Mouse (Mus musculus) lung, adult 2 months (tissue): Measurements from ENCODE around the gene Tmem258. TPM values are rescaled to one million over a fixed set of nuclear protein-coding genes. Genes with fewer than 3 reads are reported as not detected.

Experiments
- DNase-seq: peaks from one replicate; pipeline ENCODE4 v3.0.0; 2022
- H3K4me1 ChIP-seq: fragments of 200-500 bp; 2 replicates; pipeline ENCODE4 v1.6.1; 2011; ENCODE audit warnings: low read length; ENCODE audit not compliant: control insufficient read depth, insufficient read depth
- H3K4me3 ChIP-seq: fragments of 200-500 bp; replicated peaks from 2 replicates; pipeline ENCODE3; 2011; ENCODE audit warnings: low read depth, mild to moderate bottlenecking, control low read depth, low read length; ENCODE audit errors: extremely low read depth
- CTCF ChIP-seq: fragments of 200-500 bp; IDR thresholded peaks from 2 replicates; pipeline ENCODE4 v1.5.1; 2011; ENCODE audit warnings: mild to moderate bottlenecking, low read length, control low read depth; ENCODE audit not compliant: insufficient read depth
- POLR2A ChIP-seq: fragments of 200-500 bp; IDR thresholded peaks from 2 replicates; pipeline ENCODE4 v1.6.1; 2011; ENCODE audit warnings: low read depth, mild to moderate bottlenecking, control low read depth, low read length, borderline replicate concordance; ENCODE audit errors: extremely low read depth
- WGBS: fragments of 180-500 bp; shearing (Covaris S2); methylation state at CpG from one replicate; pipeline ENCODE4 v1.1.7; 2018; 5-methylcytosine and 5-hydroxymethylcytosine counted together
- polyA plus RNA-seq: library from polyadenylated mRNA; depleted of rRNA; stranded (reverse); fragments of >200 nt; gene quantifications from 2 replicates; pipeline ENCODE4 v1.2.3, GENCODE M21; 2012

The Tmem258 gene
- polyA plus RNA-seq, 1 experiment: 70.0 TPM

- Histone ChIP-seq H3K4me1 (no peaks in the 10 kb centered on the region; the same call in none of the 2 replicates), H3K4me3 (no peak overlapping the region)
- no peak for DNase-seq
- 80% methylated on average over 7 of the region's 7 CpGs for WGBS
- TF ChIP-seq CTCF: no peak
- no peak for TF ChIP-seq POLR2A
Observed at GRCm38 (mm10) chr19:10171359-10171758, 32.5 kb upstream of the Tmem258 start.

- H3K4me3 ChIP-seq: no peak overlapping the region
- no peak for TF ChIP-seq POLR2A
- no peak for DNase-seq
- no peaks in the 10 kb centered on the region; the same call in none of the 2 replicates for H3K4me1 ChIP-seq
Observed at GRCm38 (mm10) chr19:10171846-10172245, 32.0 kb upstream of the Tmem258 start.

GRCm38 (mm10) chr19:10173116-10173718, 30.6 kb upstream of the Tmem258 start:
- 53% methylated on average over 5 of the region's 5 CpGs for WGBS
- H3K4me3 ChIP-seq: no peak overlapping the region
- no peaks in the 10 kb centered on the region; the same call in none of the 2 replicates for H3K4me1 ChIP-seq
- TF ChIP-seq POLR2A: no peak
- no peak for TF ChIP-seq CTCF
- DNase-seq: no peak

GRCm38 (mm10) chr19:10173844-10174539, 29.8 kb upstream of the Tmem258 start:
- 84% methylated on average over 7 of the region's 7 CpGs for WGBS
- DNase-seq: no peak
- H3K4me1 ChIP-seq: no peaks in the 10 kb centered on the region; the same call in none of the 2 replicates
- no peak overlapping the region for H3K4me3 ChIP-seq
- TF ChIP-seq CTCF (no peak), POLR2A (no peak)

- no peak for TF ChIP-seq POLR2A
- no peak for TF ChIP-seq CTCF
- Histone ChIP-seq H3K4me3 (no peak overlapping the region), H3K4me1 (no peaks in the 10 kb centered on the region; the same call in none of the 2 replicates)
- WGBS: 81% methylated on average over 4 of the region's 4 CpGs
- DNase-seq: no peak
Observed at GRCm38 (mm10) chr19:10174956-10175355, 28.9 kb upstream of the Tmem258 start.

- Histone ChIP-seq H3K4me1 (no peaks in the 10 kb centered on the region; the same call in none of the 2 replicates), H3K4me3 (no peak overlapping the region)
- 73% methylated on average over 1 of the region's 1 CpGs for WGBS
- TF ChIP-seq POLR2A (no peak), CTCF (no peak)
- DNase-seq: no peak
Observed at GRCm38 (mm10) chr19:10176477-10176876, 27.3 kb upstream of the Tmem258 start.

- peaks cover under 1% of the 10 kb centered on the region for H3K4me1 ChIP-seq
- no peak for DNase-seq
- H3K4me3 ChIP-seq: no peak overlapping the region
- TF ChIP-seq POLR2A (no peak), CTCF (no peak)
- 19% methylated on average over 7 of the region's 7 CpGs for WGBS
Observed at GRCm38 (mm10) chr19:10176941-10177372, 26.9 kb upstream of the Tmem258 start.

- 82% methylated on average over 7 of the region's 7 CpGs for WGBS
- no peak overlapping the region for H3K4me3 ChIP-seq
- DNase-seq: no peak
Observed at GRCm38 (mm10) chr19:10181225-10181624, 22.6 kb upstream of the Tmem258 start.

GRCm38 (mm10) chr19:10182142-10182541, 21.7 kb upstream of the Tmem258 start:
- no peak for TF ChIP-seq POLR2A
- TF ChIP-seq CTCF: no peak
- WGBS: 16% methylated on average over 7 of the region's 7 CpGs
- Histone ChIP-seq H3K4me3 (peak overlapping the region; percentile 87), H3K4me1 (peaks cover 5% of the 10 kb centered on the region)
- no peak for DNase-seq

More at GRCm38 (mm10) chr19:10181225-10181624, 22.6 kb upstream of the Tmem258 start:
- no peak for TF ChIP-seq CTCF
- TF ChIP-seq POLR2A: no peak
- peaks cover 5% of the 10 kb centered on the region for H3K4me1 ChIP-seq

GRCm38 (mm10) chr19:10182670-10183298, 21.0 kb upstream of the Tmem258 start, which contains the start of gene Fads1:
Fads1 (plus strand) TSS chr19:10182888.
- Histone ChIP-seq H3K4me1 (peaks cover 5% of the 10 kb centered on the region), H3K4me3 (peak within 1 kb of the TSS; percentile 87)
- WGBS: under 1% methylated on average over 70 of the region's 70 CpGs
- TF ChIP-seq CTCF: peak; percentile 37; the same call in 1 of the 2 replicates
- TF ChIP-seq POLR2A: peak; percentile 53; the same call in 1 of the 2 replicates
- DNase-seq: peak; percentile 82
